Mouse (Mus musculus): Measurements from ENCODE around the gene Sdf4. TPM values are rescaled to one million over a fixed set of nuclear protein-coding genes. Genes with fewer than 3 reads are reported as not detected.
A peak's percentile ranks its signal among the peaks of the same experiment; 100 is the strongest.

Sdf4 gene
- total and polyA plus RNA-seq, 3 experiments: 31.8 to 163 (median 94.4) TPM

- Histone ChIP-seq H3K27me3 (ENCODE audit: insufficient read depth, low read length) (no peaks in the 10 kb centered on the region), H3K36me3 (replicated peaks) (peaks cover 61% of the 10 kb centered on the region), H3K4me1 (ENCODE audit: insufficient read depth, low read depth, low read length) (peaks cover 56% of the 10 kb centered on the region), H3K4me3 (ENCODE audit: low read depth, low read length) (peak overlapping the region; percentile 92), H3K9me3 (replicated peaks) (no peaks in the 10 kb centered on the region)
- DNase-seq (ENCODE audit: low spot score): peak; percentile 77
- ATAC-seq (ENCODE audit: extremely low read depth, insufficient number of reproducible peaks, low FRiP score, poor library complexity, severe bottlenecking): peak; percentile 66
- TF ChIP-seq GATA1 (IDR thresholded peaks at IDR 0.05; ENCODE audit: borderline replicate concordance, low read length): no peak
- TF ChIP-seq POLR2AphosphoS5 (IDR thresholded peaks at IDR 0.05; ENCODE audit: insufficient replicate concordance, low read depth, low read length): no peak
- TF ChIP-seq CTCF (IDR thresholded peaks at IDR 0.05; ENCODE audit: low read depth, low read length): no peak
- no peak for TF ChIP-seq GATA2 (IDR thresholded peaks at IDR 0.05; ENCODE audit: borderline replicate concordance, low read depth, low read length)
- no peak for TF ChIP-seq TAL1 (conservative IDR thresholded peaks at IDR 0.05; ENCODE audit: low read depth, low read length)
Observed at GRCm38 (mm10) chr4:155992906-155993547, 355 bp downstream of the Sdf4 start.

DNA sequence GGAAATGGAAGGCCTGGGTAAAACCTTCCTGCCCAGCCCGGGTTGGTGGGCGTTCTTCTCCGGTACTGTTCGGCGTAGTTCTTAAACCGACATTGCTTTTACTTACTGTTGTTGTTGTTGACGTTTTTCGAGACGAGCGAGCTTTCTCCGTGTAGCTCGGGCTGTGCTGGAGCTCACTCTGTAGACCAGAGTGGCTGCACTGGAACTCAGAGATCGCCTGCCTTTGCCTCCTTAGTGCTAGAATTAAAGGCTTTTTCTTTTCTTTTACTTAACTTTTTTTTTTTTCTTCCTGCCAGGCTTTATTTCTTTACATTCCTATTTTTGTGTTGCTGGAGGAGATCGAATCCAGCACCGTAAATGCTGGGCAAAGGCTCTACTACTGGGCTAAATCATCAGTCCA lies 934 bp downstream of the Sdf4 start:
- H3K36me3 ChIP-seq (replicated peaks): peaks cover 65% of the 10 kb centered on the region
- no peaks in the 10 kb centered on the region for H3K27me3 ChIP-seq (ENCODE audit: insufficient read depth, low read length)
- H3K4me1 ChIP-seq (ENCODE audit: insufficient read depth, low read depth, low read length): peaks cover 51% of the 10 kb centered on the region
- no peaks in the 10 kb centered on the region for H3K9me3 ChIP-seq (replicated peaks)
- DNase-seq (ENCODE audit: low spot score) (no peak), ATAC-seq (ENCODE audit: extremely low read depth, insufficient number of reproducible peaks, low FRiP score, poor library complexity, severe bottlenecking) (no peak)
- H3K4me3 ChIP-seq (ENCODE audit: low read depth, low read length): peak overlapping the region; percentile 92
- TF ChIP-seq GATA2 (IDR thresholded peaks at IDR 0.05; ENCODE audit: borderline replicate concordance, low read depth, low read length) (no peak), POLR2AphosphoS5 (IDR thresholded peaks at IDR 0.05; ENCODE audit: insufficient replicate concordance, low read depth, low read length) (no peak)

DNA sequence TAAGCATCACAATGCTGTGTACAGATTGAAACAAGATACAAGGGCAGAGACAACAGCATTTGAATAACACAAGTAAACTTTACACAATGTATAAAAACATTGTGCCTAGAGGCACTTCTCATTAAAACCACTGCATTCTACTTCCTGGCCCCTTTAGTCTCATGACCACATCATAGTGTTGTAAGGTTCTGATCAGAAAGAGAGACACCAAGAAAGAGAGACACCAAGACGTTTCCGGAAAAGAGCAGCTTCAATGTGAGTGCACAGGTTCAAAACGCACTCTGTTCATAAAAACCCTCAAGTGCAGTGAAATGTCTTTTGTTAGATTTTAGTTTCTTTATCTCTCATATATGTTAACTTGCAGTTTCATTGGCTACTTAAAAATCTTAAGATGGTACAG lies 11.4 kb downstream of the Sdf4 start:
- no peaks in the 10 kb centered on the region for H3K9me3 ChIP-seq (replicated peaks)
- no peaks in the 10 kb centered on the region for H3K27me3 ChIP-seq (ENCODE audit: insufficient read depth, low read length)
- H3K4me3 ChIP-seq (ENCODE audit: low read depth, low read length): no peak overlapping the region
- DNase-seq (ENCODE audit: low spot score): no peak
- no peak for ATAC-seq (ENCODE audit: extremely low read depth, insufficient number of reproducible peaks, low FRiP score, poor library complexity, severe bottlenecking)
- H3K36me3 ChIP-seq (replicated peaks): peaks cover 93% of the 10 kb centered on the region
- TF ChIP-seq CTCF (IDR thresholded peaks at IDR 0.05; ENCODE audit: low read depth, low read length) (no peak), GATA2 (IDR thresholded peaks at IDR 0.05; ENCODE audit: borderline replicate concordance, low read depth, low read length) (no peak), POLR2AphosphoS5 (IDR thresholded peaks at IDR 0.05; ENCODE audit: insufficient replicate concordance, low read depth, low read length) (no peak), GATA1 (IDR thresholded peaks at IDR 0.05; ENCODE audit: borderline replicate concordance, low read length) (no peak), TAL1 (conservative IDR thresholded peaks at IDR 0.05; ENCODE audit: low read depth, low read length) (no peak)
- H3K4me1 ChIP-seq (ENCODE audit: insufficient read depth, low read depth, low read length): no peaks in the 10 kb centered on the region

DNA sequence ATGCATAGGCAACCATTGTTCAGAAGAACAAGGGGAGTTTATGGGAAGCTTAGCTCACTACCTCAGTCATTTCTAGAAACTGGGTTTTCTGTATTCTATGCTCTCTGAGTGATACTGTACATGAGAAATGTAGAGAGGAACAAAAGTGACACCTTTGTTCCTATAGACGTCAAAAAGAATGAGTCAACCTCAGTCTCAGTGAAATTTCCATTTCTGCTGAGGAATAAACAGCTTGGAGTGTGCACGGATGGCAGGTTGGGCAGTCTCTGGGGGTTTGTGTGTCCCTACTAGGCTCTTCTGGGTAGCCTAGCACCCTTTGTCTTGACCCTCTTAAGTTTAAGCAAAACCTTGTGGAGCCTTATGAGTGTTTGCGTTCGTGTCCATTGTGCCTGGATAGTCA lies 15.7 kb downstream of the Sdf4 start:
- Histone ChIP-seq H3K4me3 (ENCODE audit: low read depth, low read length) (no peak overlapping the region), H3K9me3 (replicated peaks) (no peaks in the 10 kb centered on the region), H3K4me1 (ENCODE audit: insufficient read depth, low read depth, low read length) (peaks cover 4% of the 10 kb centered on the region; the same call in 1 of the 2 replicates), H3K36me3 (replicated peaks) (peaks cover 94% of the 10 kb centered on the region), H3K27me3 (ENCODE audit: insufficient read depth, low read length) (no peaks in the 10 kb centered on the region)
- ATAC-seq (ENCODE audit: extremely low read depth, insufficient number of reproducible peaks, low FRiP score, poor library complexity, severe bottlenecking) (no peak), DNase-seq (ENCODE audit: low spot score) (no peak)
- TF ChIP-seq GATA2 (IDR thresholded peaks at IDR 0.05; ENCODE audit: borderline replicate concordance, low read depth, low read length) (no peak), CTCF (IDR thresholded peaks at IDR 0.05; ENCODE audit: low read depth, low read length) (no peak), POLR2AphosphoS5 (IDR thresholded peaks at IDR 0.05; ENCODE audit: insufficient replicate concordance, low read depth, low read length) (no peak), TAL1 (conservative IDR thresholded peaks at IDR 0.05; ENCODE audit: low read depth, low read length) (no peak), GATA1 (IDR thresholded peaks at IDR 0.05; ENCODE audit: borderline replicate concordance, low read length) (no peak)

- ATAC-seq (ENCODE audit: extremely low read depth, insufficient number of reproducible peaks, low FRiP score, poor library complexity, severe bottlenecking): no peak
- no peaks in the 10 kb centered on the region for H3K9me3 ChIP-seq (replicated peaks)
- no peak for DNase-seq (ENCODE audit: low spot score)
- peaks cover 83% of the 10 kb centered on the region for H3K36me3 ChIP-seq (replicated peaks)
- no peak for TF ChIP-seq GATA2 (IDR thresholded peaks at IDR 0.05; ENCODE audit: borderline replicate concordance, low read depth, low read length)
- TF ChIP-seq GATA1 (IDR thresholded peaks at IDR 0.05; ENCODE audit: borderline replicate concordance, low read length): no peak
- TF ChIP-seq TAL1 (conservative IDR thresholded peaks at IDR 0.05; ENCODE audit: low read depth, low read length): no peak
- TF ChIP-seq CTCF (IDR thresholded peaks at IDR 0.05; ENCODE audit: low read depth, low read length): no peak
- TF ChIP-seq POLR2AphosphoS5 (IDR thresholded peaks at IDR 0.05; ENCODE audit: insufficient replicate concordance, low read depth, low read length): no peak; the same call in 1 of the 2 replicates
- no peak within 1 kb of the TSS for H3K4me3 ChIP-seq (ENCODE audit: low read depth, low read length)
- no peaks in the 10 kb centered on the region for H3K27me3 ChIP-seq (ENCODE audit: insufficient read depth, low read length)
- H3K4me1 ChIP-seq (ENCODE audit: insufficient read depth, low read depth, low read length): peaks cover 8% of the 10 kb centered on the region
Observed at GRCm38 (mm10) chr4:156013637-156014036, 21.0 kb downstream of the Sdf4 start, which contains the start of gene Tnfrsf4. TSS of gene Tnfrsf4 (plus strand) at chr4:156013843.

- H3K27me3 ChIP-seq (ENCODE audit: insufficient read depth, low read length): no peaks in the 10 kb centered on the region
- H3K4me1 ChIP-seq (ENCODE audit: insufficient read depth, low read depth, low read length): peaks cover 8% of the 10 kb centered on the region
- no peaks in the 10 kb centered on the region for H3K9me3 ChIP-seq (replicated peaks)
- H3K4me3 ChIP-seq (ENCODE audit: low read depth, low read length): no peak overlapping the region
- no peak for DNase-seq (ENCODE audit: low spot score)
- ATAC-seq (ENCODE audit: extremely low read depth, insufficient number of reproducible peaks, low FRiP score, poor library complexity, severe bottlenecking): no peak
- H3K36me3 ChIP-seq (replicated peaks): peaks cover 75% of the 10 kb centered on the region
- TF ChIP-seq TAL1 (conservative IDR thresholded peaks at IDR 0.05; ENCODE audit: low read depth, low read length) (no peak), POLR2AphosphoS5 (IDR thresholded peaks at IDR 0.05; ENCODE audit: insufficient replicate concordance, low read depth, low read length) (no peak), GATA2 (IDR thresholded peaks at IDR 0.05; ENCODE audit: borderline replicate concordance, low read depth, low read length) (no peak), CTCF (IDR thresholded peaks at IDR 0.05; ENCODE audit: low read depth, low read length) (no peak), GATA1 (IDR thresholded peaks at IDR 0.05; ENCODE audit: borderline replicate concordance, low read length) (no peak)
Observed at GRCm38 (mm10) chr4:156014436-156014835, 21.8 kb downstream of the Sdf4 start.
